Mouse (Mus musculus) neural tube, embryonic 10.5 days (tissue): ENCODE measurements around the gene Adamtsl4.

Experiments used
- DNase-seq: peaks from one replicate; pipeline ENCODE4 v3.0.0-alpha.2; 2017; ENCODE audit warnings: low spot score; ENCODE audit errors: extremely low spot score

Gene Adamtsl4

DNA sequence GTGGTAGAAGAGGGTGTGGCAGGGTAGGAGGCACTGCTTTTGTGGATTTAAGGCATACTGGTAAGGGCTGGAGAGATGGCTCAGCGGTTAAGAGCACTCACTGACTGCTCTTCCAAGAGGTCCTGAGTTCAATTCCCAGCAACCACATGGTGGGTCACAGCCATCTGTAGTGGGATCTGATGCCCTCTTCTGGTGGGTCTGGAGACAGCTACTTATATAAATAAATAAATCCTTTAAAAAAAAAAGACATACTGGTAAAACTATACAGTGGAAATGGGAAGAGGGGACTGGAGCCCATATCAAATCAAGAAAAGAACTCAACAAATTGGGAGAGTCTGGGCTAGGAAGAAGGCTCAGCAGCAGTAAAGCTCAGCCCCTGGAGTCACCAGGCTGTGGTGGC is 48.0 kb downstream of the Adamtsl4 start:
- no peak for DNase-seq

DNA sequence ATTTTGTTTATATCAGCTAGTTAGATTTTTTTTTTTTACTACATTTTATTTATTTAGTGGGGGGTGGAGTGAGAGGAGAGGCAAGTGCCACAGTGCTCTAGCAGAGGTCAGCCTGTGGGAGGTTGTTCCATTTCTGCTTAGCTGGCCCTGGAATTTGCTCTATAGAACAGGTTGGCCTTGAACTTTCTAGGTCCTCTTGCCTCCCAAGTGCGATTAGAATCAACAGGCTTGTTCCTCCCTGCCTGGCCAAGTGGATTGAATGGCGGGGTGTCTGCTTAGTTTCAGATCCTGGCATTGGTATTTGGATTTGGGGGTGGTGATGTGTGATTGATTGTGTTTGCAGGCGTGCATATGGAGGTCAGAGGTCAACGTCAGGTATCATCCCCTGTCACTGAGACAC is 51.6 kb downstream of the Adamtsl4 start:
- DNase-seq = no peak

DNA sequence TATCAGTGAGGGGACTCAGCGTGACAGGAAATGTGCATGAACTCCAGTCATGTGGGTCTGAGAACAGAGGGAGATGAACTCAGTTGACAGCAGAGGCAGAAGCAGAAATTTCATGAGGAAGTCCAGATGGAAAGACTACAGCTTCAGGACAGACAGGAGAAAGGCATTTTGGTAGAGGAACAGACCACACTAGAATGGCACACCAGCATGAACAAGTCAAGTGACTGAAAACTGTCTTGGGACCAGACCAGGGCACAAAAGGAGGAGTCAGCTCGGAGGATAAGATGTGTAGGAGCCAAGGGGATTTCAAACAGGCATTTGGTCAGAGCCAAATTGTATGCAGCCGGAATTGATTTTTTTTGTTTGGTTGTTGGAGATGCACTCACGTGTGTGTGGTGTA is 52.1 kb downstream of the Adamtsl4 start:
- no peak for DNase-seq

DNA sequence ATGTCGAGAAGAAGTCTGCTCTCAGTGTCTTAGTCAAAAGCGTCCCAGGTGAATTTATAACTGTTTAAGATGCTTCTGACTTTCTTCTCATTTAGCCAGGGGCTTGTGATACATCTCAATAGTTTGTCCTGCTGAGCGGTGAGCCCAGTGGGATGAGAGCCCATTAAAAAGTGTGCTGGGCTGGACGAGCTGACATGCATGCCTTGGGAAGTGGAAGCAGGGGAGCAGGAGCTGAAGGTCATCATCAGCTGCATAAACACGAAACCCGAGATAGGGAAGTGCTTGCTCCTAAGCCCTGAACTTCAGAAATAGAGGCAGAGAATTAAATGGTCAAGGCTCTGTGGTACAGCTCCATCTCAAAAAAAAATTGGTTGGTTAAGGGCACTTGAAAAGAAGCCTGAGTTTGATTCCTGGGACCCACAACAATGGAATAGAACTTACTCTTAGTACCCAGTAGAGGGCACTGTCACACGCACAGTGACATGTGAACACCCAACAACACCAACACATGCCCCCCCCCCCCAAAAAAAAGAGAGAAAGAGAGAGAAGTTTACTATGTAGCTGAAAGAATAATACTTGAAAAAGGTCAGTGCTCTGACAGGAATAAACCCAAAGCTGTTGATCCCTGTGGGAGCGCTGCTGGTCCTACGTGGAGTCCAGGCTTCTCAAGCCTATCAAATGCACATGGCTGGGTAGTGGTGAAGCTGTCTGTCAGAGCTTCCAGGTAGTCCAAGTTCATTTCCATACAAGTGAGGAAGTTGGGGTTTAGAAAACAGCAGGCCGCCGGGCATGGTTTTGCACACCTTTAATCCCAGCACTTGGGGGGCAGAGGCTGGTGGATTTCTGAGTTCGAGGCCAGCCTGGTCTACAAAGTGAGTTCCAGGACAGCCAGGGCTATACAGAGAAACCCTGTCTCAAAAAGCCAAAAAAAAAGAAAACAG is 54.8 kb downstream of the Adamtsl4 start:
- DNase-seq = no peak

DNA sequence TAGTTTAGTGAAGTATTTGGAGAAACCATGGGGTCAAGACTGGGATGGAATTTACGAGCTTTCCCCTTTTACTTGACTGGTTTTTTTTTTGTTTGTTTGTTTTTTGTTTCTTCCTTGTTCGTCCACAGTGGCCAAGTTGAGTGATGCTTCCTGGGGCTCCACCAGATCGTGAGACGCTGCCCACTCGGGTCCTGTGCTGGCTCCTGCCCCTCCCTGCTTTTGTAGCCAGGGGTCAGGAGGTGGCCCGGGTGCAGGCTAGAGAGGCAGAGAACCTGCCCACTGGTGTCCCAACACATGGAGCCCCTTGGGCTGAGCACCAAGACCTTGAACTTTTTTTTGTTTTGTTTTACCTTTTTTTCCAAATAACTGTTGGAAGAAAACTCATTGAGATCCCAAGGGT is 56.4 kb downstream of the Adamtsl4 start:
- no peak for DNase-seq

DNA sequence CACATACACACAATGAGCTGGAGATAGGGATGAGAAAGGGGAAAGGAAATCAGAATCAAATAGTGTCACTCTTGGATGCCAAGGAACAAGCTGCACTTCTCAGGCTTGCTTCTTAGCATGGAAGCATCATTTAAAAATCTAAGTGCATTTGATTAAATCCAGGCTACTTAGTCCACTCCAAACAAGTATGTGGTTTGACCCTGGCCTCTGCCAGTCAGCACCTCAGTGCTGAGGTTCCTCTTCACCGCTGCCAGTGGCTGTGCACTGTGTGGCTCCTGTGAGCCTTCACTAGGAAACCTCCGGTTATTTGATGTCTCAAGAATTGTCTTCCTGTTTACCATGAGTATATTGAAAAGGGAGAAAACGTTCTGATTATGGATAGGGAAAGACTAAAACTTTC is 56.9 kb downstream of the Adamtsl4 start:
- no peak for DNase-seq

DNA sequence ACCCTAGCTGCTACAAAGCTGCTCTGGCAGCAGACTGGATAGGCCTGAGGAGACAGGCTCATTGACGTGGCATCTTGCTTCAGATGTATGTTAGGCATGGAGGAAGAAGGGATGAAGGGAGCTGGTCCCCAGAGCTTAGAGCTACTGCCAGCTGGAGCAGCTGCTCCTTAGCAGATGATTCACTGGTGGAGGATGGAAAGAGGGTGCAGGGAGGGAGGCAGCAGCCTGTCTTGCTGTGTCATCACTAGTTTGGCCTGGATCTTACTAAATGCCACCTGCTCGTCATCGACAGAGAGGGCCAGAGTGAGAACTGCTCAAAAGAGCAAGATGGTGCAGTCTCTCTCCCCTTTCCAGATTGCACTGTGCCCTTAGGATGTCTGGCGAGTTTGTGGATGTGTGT is 58.0 kb downstream of the Adamtsl4 start:
- DNase-seq = no peak

DNA sequence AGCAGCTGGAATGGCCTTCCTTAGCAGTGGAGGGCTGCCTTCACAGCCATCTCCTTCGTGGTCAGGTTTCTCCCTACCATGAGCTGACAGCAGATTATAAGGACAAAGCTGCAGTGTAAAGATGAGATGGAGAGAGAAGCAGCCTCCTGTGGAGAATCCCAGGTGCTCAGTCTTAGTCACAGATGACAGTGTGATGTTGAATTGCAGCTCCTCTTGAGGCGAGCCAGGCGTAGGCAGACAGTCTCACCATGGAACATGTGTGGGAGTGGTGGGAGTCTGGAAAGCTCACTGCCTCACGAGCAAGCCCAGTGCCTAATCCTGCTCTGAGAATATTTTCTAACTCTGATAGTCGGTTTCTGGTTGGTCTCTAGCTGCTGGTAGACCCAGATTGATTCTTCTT is 60.0 kb downstream of the Adamtsl4 start:
- no peak for DNase-seq
